Mouse (Mus musculus): ENCODE measurements around the gene Fgfr1op. TPM values are rescaled to one million over a fixed set of nuclear protein-coding genes. Genes with fewer than 3 reads are reported as not detected.
"Not testable (repeated sequence)": the region's sequence is repeated elsewhere in the genome, so short reads cannot be mapped to it uniquely, and the experiment has no call there.

Gene Fgfr1op
- total RNA-seq, 2 experiments from 2014 or later = 12.3 to 13.8 TPM

- DNase-seq (ENCODE audit: low spot score); intact Hi-C loops (cut with DNase I): not testable (repeated sequence)
Observed at GRCm38 (mm10) chr17:8165977-8166376, 676 bp downstream of the Fgfr1op start.

GRCm38 (mm10) chr17:8166454-8166853, 1.2 kb downstream of the Fgfr1op start:
- intact Hi-C loops (cut with DNase I); DNase-seq (ENCODE audit: low spot score): not testable (repeated sequence)

GRCm38 (mm10) chr17:8167436-8167835, 2.1 kb downstream of the Fgfr1op start:
- DNase-seq (ENCODE audit: low spot score); intact Hi-C loops (cut with DNase I): not testable (repeated sequence)

GRCm38 (mm10) chr17:8170331-8170730, 5.0 kb downstream of the Fgfr1op start:
- intact Hi-C loops (cut with DNase I) = no loop called here
- DNase-seq (ENCODE audit: low spot score) = no peak

- intact Hi-C loops (cut with DNase I) = no loop called here
- no peak for DNase-seq (ENCODE audit: low spot score)
Observed at GRCm38 (mm10) chr17:8171081-8171480, 5.8 kb downstream of the Fgfr1op start.

GRCm38 (mm10) chr17:8177090-8177489, 11.8 kb downstream of the Fgfr1op start:
- intact Hi-C loops (cut with DNase I) = no loop called here

GRCm38 (mm10) chr17:8183815-8184214, 18.5 kb downstream of the Fgfr1op start:
- intact Hi-C loops (cut with DNase I) = no loop called here
- no peak for DNase-seq (ENCODE audit: low spot score)

More at GRCm38 (mm10) chr17:8177090-8177489, 11.8 kb downstream of the Fgfr1op start:
- no peak for DNase-seq (ENCODE audit: low spot score)

GRCm38 (mm10) chr17:8184217-8184616, 18.9 kb downstream of the Fgfr1op start:
- no peak for DNase-seq (ENCODE audit: low spot score)
- intact Hi-C loops (cut with DNase I) = no loop called here

- DNase-seq (ENCODE audit: low spot score) = no peak
- intact Hi-C loops (cut with DNase I) = loop anchor here (10.0 kb wide), 1 partner anchor 181 kb away; no protein-coding TSS in a partner anchor
Observed at GRCm38 (mm10) chr17:8193678-8194077, 28.4 kb downstream of the Fgfr1op start.

GRCm38 (mm10) chr17:8195685-8196376, 30.5 kb downstream of the Fgfr1op start:
- DNase-seq (ENCODE audit: low spot score) = no peak
- intact Hi-C loops (cut with DNase I) = loop anchor here (10.0 kb wide), 1 partner anchor 179 kb away; no protein-coding TSS in a partner anchor

GRCm38 (mm10) chr17:8197652-8198051, 32.4 kb downstream of the Fgfr1op start:
- intact Hi-C loops (cut with DNase I) = loop anchor here (10.0 kb wide), 1 partner anchor 177 kb away; no protein-coding TSS in a partner anchor
- no peak for DNase-seq (ENCODE audit: low spot score)

GRCm38 (mm10) chr17:8199067-8199935, 34.0 kb downstream of the Fgfr1op start:
- no peak for DNase-seq (ENCODE audit: low spot score)
- intact Hi-C loops (cut with DNase I) = loop anchor here (10.0 kb wide), 1 partner anchor 176 kb away; no protein-coding TSS in a partner anchor

- no peak for DNase-seq (ENCODE audit: low spot score)
- intact Hi-C loops (cut with DNase I) = loop anchor here (10.0 kb wide), 1 partner anchor 175 kb away; no protein-coding TSS in a partner anchor
Observed at GRCm38 (mm10) chr17:8199936-8200330, 34.6 kb downstream of the Fgfr1op start.

- intact Hi-C loops (cut with DNase I) = no loop called here
- no peak for DNase-seq (ENCODE audit: low spot score)
Observed at GRCm38 (mm10) chr17:8203487-8203886, 38.2 kb downstream of the Fgfr1op start.

- intact Hi-C loops (cut with DNase I); DNase-seq (ENCODE audit: low spot score): not testable (repeated sequence)
Observed at GRCm38 (mm10) chr17:8205221-8205631, 39.9 kb downstream of the Fgfr1op start.

GRCm38 (mm10) chr17:8206691-8207090, 41.4 kb downstream of the Fgfr1op start:
- no peak for DNase-seq (ENCODE audit: low spot score)
- intact Hi-C loops (cut with DNase I) = no loop called here

- intact Hi-C loops (cut with DNase I) = no loop called here
- DNase-seq (ENCODE audit: low spot score) = no peak
Observed at GRCm38 (mm10) chr17:8209696-8210095, 44.4 kb downstream of the Fgfr1op start.

- intact Hi-C loops (cut with DNase I) = no loop called here
- no peak for DNase-seq (ENCODE audit: low spot score)
Observed at GRCm38 (mm10) chr17:8210170-8210569, 44.9 kb downstream of the Fgfr1op start.

GRCm38 (mm10) chr17:8210675-8211074, 45.4 kb downstream of the Fgfr1op start:
- intact Hi-C loops (cut with DNase I) = no loop called here
- no peak for DNase-seq (ENCODE audit: low spot score)

- intact Hi-C loops (cut with DNase I) = no loop called here
- no peak for DNase-seq (ENCODE audit: low spot score)
Observed at GRCm38 (mm10) chr17:8211399-8211798, 46.1 kb downstream of the Fgfr1op start.

- intact Hi-C loops (cut with DNase I) = no loop called here
- no peak for DNase-seq (ENCODE audit: low spot score)
Observed at GRCm38 (mm10) chr17:8214369-8214768, 49.1 kb downstream of the Fgfr1op start.

All from heart, postnatal 25 days (tissue).